Mouse (Mus musculus) liver, adult 2 months (tissue): ENCODE data around the gene Myzap.

ENCODE experiments used
- CTCF ChIP-seq: fragments of 200-500 bp; IDR thresholded peaks from 2 replicates; pipeline ENCODE4 v1.5.1; 2011; ENCODE audit warnings: low read depth, low read length, control low read depth
- POLR2A ChIP-seq: fragments of 200-500 bp; IDR thresholded peaks from 2 replicates; pipeline ENCODE4 v1.6.1; 2011; ENCODE audit warnings: low read length, control low read depth; ENCODE audit not compliant: insufficient read depth; ENCODE audit errors: extremely low read depth

DNA sequence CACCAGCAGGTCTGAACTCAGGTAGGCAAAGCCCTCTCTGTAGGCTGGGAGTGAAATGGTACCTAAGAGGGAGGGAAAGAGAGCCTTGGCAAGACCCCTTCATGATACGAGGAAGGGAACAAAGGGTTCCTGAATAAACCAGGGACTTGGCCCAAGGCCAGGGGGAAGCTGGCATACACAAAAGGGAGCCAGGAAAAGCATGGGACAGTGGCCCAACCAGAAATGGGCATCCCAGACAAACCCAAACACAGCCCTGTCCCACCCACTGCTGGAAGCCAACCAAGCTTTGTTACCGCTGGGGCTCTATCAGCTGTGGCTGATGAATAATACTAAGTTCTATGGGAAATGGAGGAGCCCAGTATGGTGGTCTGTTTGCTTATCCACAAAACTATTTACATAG is 34.4 kb downstream of the Myzap start:
- TF ChIP-seq POLR2A = no peak
- TF ChIP-seq CTCF = no peak
